Comparison of ENCODE assay signal across 14 mouse cellular contexts in genomic region chr15:84481259-84481877, GRCm38 (mm10). TPM values are rescaled to one million over a fixed set of nuclear protein-coding genes. Genes with fewer than 3 reads are reported as not detected.
DNase-seq lines count a peak whose midpoint lies in the region; ATAC-seq and TF ChIP-seq lines count a peak whose summit lies in the region.
"Had no signal": no experiment of that assay in that cellular context is flagged by ENCODE, and none has a peak within 500 bp of the region (broad histone marks: within the 10 kb centered on the region; RNA-seq: fewer than 3 reads in every experiment).

No protein-coding gene starts in this region.

- no peaks in the 10 kb centered on the region for H3K9me3 ChIP-seq in hindbrain, embryonic 10.5 days
- no peaks in the 10 kb centered on the region for H3K9me3 ChIP-seq in hindbrain, embryonic 11.5 days (ENCODE audit: control insufficient read depth, low read length)
- H3K9me3 ChIP-seq in hindbrain, postnatal 0 days (ENCODE audit: low read length), result no peaks in the 10 kb centered on the region
- H3K9me3 ChIP-seq in neural tube, embryonic 13.5 days, result no peaks in the 10 kb centered on the region
- H3K9me3 ChIP-seq: embryonic facial prominence, embryonic 12.5 days had no signal

- H3K27ac ChIP-seq in hindbrain, embryonic 10.5 days, result peak overlapping the region; percentile 17; the same call in 1 of the 2 replicates
- H3K27ac ChIP-seq in hindbrain, embryonic 11.5 days (ENCODE audit: low read depth, low read length), result no peak overlapping the region
- no peak overlapping the region for H3K27ac ChIP-seq in hindbrain, postnatal 0 days
- H3K27ac ChIP-seq in neural tube, embryonic 13.5 days (replicated peaks), result peak overlapping the region; percentile 70
- H3K27ac ChIP-seq: embryonic facial prominence, embryonic 12.5 days had no signal

- peaks cover 10% of the 10 kb centered on the region; the same call in 1 of the 2 replicates for H3K27me3 ChIP-seq in hindbrain, embryonic 10.5 days (ENCODE audit: insufficient read depth, poor library complexity, severe bottlenecking)
- H3K27me3 ChIP-seq in hindbrain, embryonic 11.5 days (ENCODE audit: control insufficient read depth, insufficient read depth, low read length), result no peaks in the 10 kb centered on the region
- H3K27me3 ChIP-seq in hindbrain, postnatal 0 days (ENCODE audit: insufficient read depth, low read length), result no peaks in the 10 kb centered on the region
- no peaks in the 10 kb centered on the region for H3K27me3 ChIP-seq in neural tube, embryonic 13.5 days

- no peak overlapping the region for H3K9ac ChIP-seq in hindbrain, embryonic 11.5 days (ENCODE audit: low read depth, low read length)
- no peak overlapping the region for H3K9ac ChIP-seq in hindbrain, postnatal 0 days (replicated peaks; ENCODE audit: low read length)
- H3K9ac ChIP-seq in neural tube, embryonic 13.5 days, result no peak overlapping the region
- H3K9ac ChIP-seq: embryonic facial prominence, embryonic 12.5 days had no signal

- no peak for DNase-seq in hindbrain, embryonic 10.5 days (ENCODE audit: low spot score)
- DNase-seq in hindbrain, embryonic 11.5 days (ENCODE audit: low spot score), result no peak
- peak; percentile 36 for DNase-seq in hindbrain, postnatal 0 days (ENCODE audit: low spot score)
- DNase-seq in kidney, postnatal 25 days, result peak; percentile 20 to 74
- no peak for DNase-seq in thymus, postnatal 14 days
- DNase-seq in adrenal gland, postnatal 14 days, result no peak
- no peak for DNase-seq in embryo, embryonic 10.5 days (ENCODE audit: low spot score)
- DNase-seq: B cell, adult 2 months; cerebellum, postnatal 10 days; left cerebral cortex, postnatal 4 days; thymus, adult 2 months had no signal

- no peak overlapping the region for H3K4me2 ChIP-seq in hindbrain, embryonic 11.5 days (replicated peaks; ENCODE audit: low read depth, low read length)
- no peak overlapping the region for H3K4me2 ChIP-seq in hindbrain, postnatal 0 days (ENCODE audit: low read depth, low read length)
- H3K4me2 ChIP-seq in neural tube, embryonic 13.5 days, result no peak overlapping the region
- H3K4me2 ChIP-seq: embryonic facial prominence, embryonic 12.5 days had no signal

- WGBS in hindbrain, embryonic 10.5 days, result 73% methylated on average over 13 of the region's 13 CpGs
- 64% methylated on average over 13 of the region's 13 CpGs for WGBS in hindbrain, embryonic 11.5 days
- WGBS in hindbrain, postnatal 0 days, result 35% methylated on average over 13 of the region's 13 CpGs
- 30% methylated on average over 13 of the region's 13 CpGs for WGBS in neural tube, embryonic 13.5 days

- TF ChIP-seq CTCF in hindbrain, postnatal 0 days (IDR thresholded peaks at IDR 0.05; ENCODE audit: low read depth), result no peak

- ATAC-seq in hindbrain, embryonic 11.5 days (ENCODE audit: low FRiP score), result no peak
- peak; percentile 51; the same call in 1 of the 2 replicates for ATAC-seq in hindbrain, postnatal 0 days
- ATAC-seq in neural tube, embryonic 13.5 days (ENCODE audit: low read depth), result peak; percentile 73

- H3K4me3 ChIP-seq in hindbrain, embryonic 10.5 days, result no peak overlapping the region
- no peak overlapping the region for H3K4me3 ChIP-seq in hindbrain, embryonic 11.5 days (ENCODE audit: low read depth, low read length)
- no peak overlapping the region for H3K4me3 ChIP-seq in hindbrain, postnatal 0 days (ENCODE audit: low read length)
- no peak overlapping the region for H3K4me3 ChIP-seq in neural tube, embryonic 13.5 days
- H3K4me3 ChIP-seq: embryonic facial prominence, embryonic 12.5 days had no signal

- H3K36me3 ChIP-seq in hindbrain, embryonic 10.5 days, result no peaks in the 10 kb centered on the region
- H3K36me3 ChIP-seq in hindbrain, embryonic 11.5 days (ENCODE audit: control insufficient read depth, insufficient read depth, low read length), result no peaks in the 10 kb centered on the region
- no peaks in the 10 kb centered on the region for H3K36me3 ChIP-seq in hindbrain, postnatal 0 days (ENCODE audit: insufficient read depth, low read length)
- no peaks in the 10 kb centered on the region for H3K36me3 ChIP-seq in neural tube, embryonic 13.5 days
- H3K36me3 ChIP-seq: embryonic facial prominence, embryonic 12.5 days; G1E had no signal

- H3K4me1 ChIP-seq in hindbrain, embryonic 10.5 days (replicated peaks), result peaks cover 40% of the 10 kb centered on the region
- no peaks in the 10 kb centered on the region for H3K4me1 ChIP-seq in hindbrain, embryonic 11.5 days (replicated peaks; ENCODE audit: control insufficient read depth, insufficient read depth, low read length)
- H3K4me1 ChIP-seq in hindbrain, postnatal 0 days (ENCODE audit: insufficient read depth, low read length), result 0 out of 2 replicates have a peak, but pooled peaks cover 4% of the 10 kb centered on the region
- peaks cover 41% of the 10 kb centered on the region for H3K4me1 ChIP-seq in neural tube, embryonic 13.5 days (replicated peaks)

RNA-seq across cellular contexts. Expression of gene Shisal1, which starts 34.5 kb away (rescaled TPM):
- polyA plus RNA-seq in hindbrain, embryonic 10.5 days (2016; fragmentation: Nextera tagmentation; extraction: Ambion mirVana), result 4.0 and 5.2 TPM in 2 replicates
- polyA plus RNA-seq in hindbrain, embryonic 11.5 days (2014; fragmentation: Nextera tagmentation; extraction: Ambion mirVana), result 3.2 and 5.0 TPM in 2 replicates
- 46.5 and 51.1 TPM in 2 replicates for total RNA-seq in hindbrain, postnatal 0 days (2014; rRNA removed)
- 12.6 and 14.6 TPM in 2 replicates for polyA plus RNA-seq in hindbrain, postnatal 0 days (2015; fragmentation: Nextera tagmentation; extraction: Ambion mirVana)
- 10.1 and 13.4 TPM in 2 replicates for polyA plus RNA-seq in neural tube, embryonic 13.5 days (2015; fragmentation: Nextera tagmentation; extraction: Ambion mirVana)
- total RNA-seq in adrenal gland, postnatal 14 days (2021), result 1.8 and 2.6 TPM in 2 replicates
- polyA plus RNA-seq: G1E had no signal

Comparison
In these comparisons a context has a peak if more than half of its experiments do, and no peak if none do; other contexts are left out.
1. DNase-seq: peak in hindbrain, postnatal 0 days (single experiment) and kidney, postnatal 25 days (2 of 2); none in hindbrain, embryonic 10.5 days (single experiment), hindbrain, embryonic 11.5 days (single experiment), thymus, postnatal 14 days (single experiment), adrenal gland, postnatal 14 days (single experiment) and embryo, embryonic 10.5 days (single experiment).
2. H3K27ac ChIP-seq: peak in hindbrain, embryonic 10.5 days (single experiment) and neural tube, embryonic 13.5 days (single experiment); none in hindbrain, embryonic 11.5 days (single experiment) and hindbrain, postnatal 0 days (single experiment).